Mouse (Mus musculus): ENCODE results near the gene Farp1.

Gene Farp1

GRCm38 (mm10) chr14:121261229-121261879, 226.4 kb downstream of the Farp1 start:
- DNase-seq (ENCODE audit: low read depth, low spot score): no peak

- no peak for DNase-seq (ENCODE audit: low read depth, low spot score)
Observed at GRCm38 (mm10) chr14:121262606-121263005, 227.6 kb downstream of the Farp1 start.

- no peak for DNase-seq (ENCODE audit: low read depth, low spot score)
Observed at GRCm38 (mm10) chr14:121263912-121264311, 228.9 kb downstream of the Farp1 start.

GRCm38 (mm10) chr14:121264453-121264852, 229.5 kb downstream of the Farp1 start:
- DNase-seq (ENCODE audit: low read depth, low spot score): no peak

- DNase-seq (ENCODE audit: low read depth, low spot score): no peak
Observed at GRCm38 (mm10) chr14:121267801-121268200, 232.8 kb downstream of the Farp1 start.

- no peak for DNase-seq (ENCODE audit: low read depth, low spot score)
Observed at GRCm38 (mm10) chr14:121270490-121270889, 235.5 kb downstream of the Farp1 start.

- no peak for DNase-seq (ENCODE audit: low read depth, low spot score)
Observed at GRCm38 (mm10) chr14:121274985-121275384, 240.0 kb downstream of the Farp1 start.

GRCm38 (mm10) chr14:121276016-121276415, 241.0 kb downstream of the Farp1 start:
- DNase-seq (ENCODE audit: low read depth, low spot score): no peak

- DNase-seq (ENCODE audit: low read depth, low spot score): peak; percentile 65
Observed at GRCm38 (mm10) chr14:121279106-121279505, 244.1 kb downstream of the Farp1 start.

GRCm38 (mm10) chr14:121280601-121281335, 245.8 kb downstream of the Farp1 start:
- no peak for DNase-seq (ENCODE audit: low read depth, low spot score)

- DNase-seq (ENCODE audit: low read depth, low spot score): no peak
Observed at GRCm38 (mm10) chr14:121281336-121281710, 246.3 kb downstream of the Farp1 start.

GRCm38 (mm10) chr14:121285379-121286120, 250.6 kb downstream of the Farp1 start:
- DNase-seq (ENCODE audit: low read depth, low spot score): no peak

- no peak for DNase-seq (ENCODE audit: low read depth, low spot score)
Observed at GRCm38 (mm10) chr14:121291881-121292280, 256.9 kb downstream of the Farp1 start.

- no peak for DNase-seq (ENCODE audit: low read depth, low spot score)
Observed at GRCm38 (mm10) chr14:121292391-121292790, 257.4 kb downstream of the Farp1 start.

GRCm38 (mm10) chr14:121294484-121294883, 259.5 kb downstream of the Farp1 start:
- no peak for DNase-seq (ENCODE audit: low read depth, low spot score)

GRCm38 (mm10) chr14:121297103-121297502, 262.1 kb downstream of the Farp1 start:
- DNase-seq (ENCODE audit: low read depth, low spot score): no peak

- no peak for DNase-seq (ENCODE audit: low read depth, low spot score)
Observed at GRCm38 (mm10) chr14:121298537-121298936, 263.5 kb downstream of the Farp1 start.

GRCm38 (mm10) chr14:121299093-121299492, 264.1 kb downstream of the Farp1 start:
- no peak for DNase-seq (ENCODE audit: low read depth, low spot score)

- no peak for DNase-seq (ENCODE audit: low read depth, low spot score)
Observed at GRCm38 (mm10) chr14:121304523-121304922, 269.5 kb downstream of the Farp1 start.

- no peak for DNase-seq (ENCODE audit: low read depth, low spot score)
Observed at GRCm38 (mm10) chr14:121305316-121306064, 270.5 kb downstream of the Farp1 start.

GRCm38 (mm10) chr14:121309909-121310308, 274.9 kb downstream of the Farp1 start:
- no peak for DNase-seq (ENCODE audit: low read depth, low spot score)
